Mouse (Mus musculus): Measurements from ENCODE around the gene Nynrin.

DNA sequence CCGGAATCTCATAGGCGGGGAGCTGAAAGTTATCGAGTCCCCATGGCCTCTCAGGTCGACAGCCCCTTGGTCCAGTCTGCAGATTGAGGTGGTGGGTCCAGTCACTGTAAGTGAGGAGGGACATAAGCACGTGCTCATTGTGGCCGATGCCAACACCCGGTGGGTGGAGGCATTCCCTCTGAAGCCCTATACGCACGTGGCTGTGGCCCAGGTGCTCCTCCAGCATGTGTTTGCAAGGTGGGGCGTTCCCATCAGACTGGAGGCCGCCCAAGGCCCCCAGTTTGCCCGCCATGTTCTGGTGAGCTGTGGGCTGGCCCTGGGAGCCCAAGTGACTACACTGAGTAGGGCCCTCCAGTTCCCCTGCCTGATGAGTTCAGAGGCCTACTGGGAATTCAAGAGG lies 18.2 kb downstream of the Nynrin start:
- TF ChIP-seq CTCF (IDR thresholded peaks at IDR 0.05; ENCODE audit: borderline replicate concordance, control insufficient read depth, extremely low read depth, insufficient read depth, low read length, poor library complexity) (no peak), POLR2A (IDR thresholded peaks at IDR 0.05; ENCODE audit: control insufficient read depth, extremely low read depth, insufficient read depth, low read length, poor library complexity) (no peak)
